Mouse (Mus musculus) liver, embryonic 12.5 days (tissue): Measurements from ENCODE around the gene Nup214. TPM values are rescaled to one million over a fixed set of nuclear protein-coding genes. Genes with fewer than 3 reads are reported as not detected.
"Not testable (repeated sequence)": the region's sequence is repeated elsewhere in the genome, so short reads cannot be mapped to it uniquely, and the experiment has no call there.

ENCODE experiments used
- ATAC-seq: fragments of 200-750 bp; cut with Nextera tagmentation; 2 replicates; pipeline ENCODE4 v1.8.0; 2017; ENCODE audit warnings: moderate number of reproducible peaks, mild to moderate bottlenecking, moderate library complexity
- H3K27ac ChIP-seq: fragments of 300-500 bp; sonication (generic); 2 replicates; pipeline ENCODE4 v1.5.1; 2016; ENCODE audit warnings: mild to moderate bottlenecking
- H3K27me3 ChIP-seq: fragments of 300-500 bp; sonication (generic); replicated peaks from 2 replicates; pipeline ENCODE4 v1.6.1; 2016; ENCODE audit warnings: mild to moderate bottlenecking, moderate library complexity
- H3K36me3 ChIP-seq: fragments of 300-500 bp; sonication (generic); 2 replicates; pipeline ENCODE4 v1.6.1; 2016; ENCODE audit warnings: mild to moderate bottlenecking, moderate library complexity
- H3K4me1 ChIP-seq: fragments of 300-500 bp; sonication (generic); 2 replicates; pipeline ENCODE4 v1.6.1; 2016
- H3K4me2 ChIP-seq: fragments of 300-500 bp; sonication (generic); 2 replicates; pipeline ENCODE4 v1.6.1; 2016; ENCODE audit warnings: mild to moderate bottlenecking, moderate library complexity
- H3K4me3 ChIP-seq: fragments of 300-500 bp; sonication (generic); 2 replicates; pipeline ENCODE4 v1.5.1; 2016; ENCODE audit warnings: mild to moderate bottlenecking, moderate library complexity
- H3K9ac ChIP-seq: fragments of 300-500 bp; sonication (generic); 2 replicates; pipeline ENCODE4 v1.6.1; 2016; ENCODE audit warnings: mild to moderate bottlenecking, moderate library complexity
- H3K9me3 ChIP-seq: fragments of 300-500 bp; sonication (generic); replicated peaks from 2 replicates; pipeline ENCODE4 v1.6.1; 2016; ENCODE audit warnings: mild to moderate bottlenecking, moderate library complexity
- WGBS: fragments of 180-500 bp; shearing (Covaris S2); methylation state at CpG from one replicate; pipeline ENCODE4 v1.1.7; 2016; ENCODE audit not compliant: insufficient replicate concordance; 5-methylcytosine and 5-hydroxymethylcytosine counted together
- polyA plus RNA-seq: library from polyadenylated mRNA; unstranded; fragments of >200 nt; fragmentation: Nextera tagmentation; extraction: Ambion mirVana; gene quantifications from 2 replicates; pipeline ENCODE4 v1.2.1, GENCODE M21; 2016

Gene Nup214
- polyA plus RNA-seq, 1 experiment from 2014 or later, result 67.8 TPM

DNA sequence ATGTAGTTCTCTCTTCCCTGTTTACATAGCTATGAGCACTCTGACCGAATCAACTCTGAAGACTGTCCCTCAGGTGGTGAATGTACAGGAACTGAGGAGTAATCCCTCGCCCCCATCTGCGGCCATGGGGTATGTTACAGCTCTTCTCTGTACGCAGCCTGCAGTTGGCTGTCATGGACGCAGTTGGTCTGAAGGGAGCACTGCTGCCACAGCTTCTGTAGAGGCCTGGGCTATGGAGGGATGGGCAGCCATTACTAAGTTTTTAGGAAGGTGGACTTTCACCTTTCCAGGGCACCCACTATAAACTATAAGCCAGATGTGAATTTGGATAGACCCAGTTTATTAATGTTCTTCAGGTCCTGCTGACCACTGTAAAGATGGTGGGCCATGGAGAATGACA, 46.0 kb downstream of the Nup214 start:
- Histone ChIP-seq H3K9ac (no peak overlapping the region), H3K9me3 (no peaks in the 10 kb centered on the region), H3K4me3 (no peak overlapping the region), H3K4me1 (peaks cover 12% of the 10 kb centered on the region), H3K36me3 (peaks cover 98% of the 10 kb centered on the region), H3K27ac (no peak overlapping the region), H3K27me3 (no peaks in the 10 kb centered on the region), H3K4me2 (no peak overlapping the region)
- 90% methylated on average over 5 of the region's 5 CpGs for WGBS
- no peak for ATAC-seq

GRCm38 (mm10) chr2:32024372-32024771, 50.1 kb downstream of the Nup214 start:
- H3K4me2 ChIP-seq, result no peak overlapping the region

DNA sequence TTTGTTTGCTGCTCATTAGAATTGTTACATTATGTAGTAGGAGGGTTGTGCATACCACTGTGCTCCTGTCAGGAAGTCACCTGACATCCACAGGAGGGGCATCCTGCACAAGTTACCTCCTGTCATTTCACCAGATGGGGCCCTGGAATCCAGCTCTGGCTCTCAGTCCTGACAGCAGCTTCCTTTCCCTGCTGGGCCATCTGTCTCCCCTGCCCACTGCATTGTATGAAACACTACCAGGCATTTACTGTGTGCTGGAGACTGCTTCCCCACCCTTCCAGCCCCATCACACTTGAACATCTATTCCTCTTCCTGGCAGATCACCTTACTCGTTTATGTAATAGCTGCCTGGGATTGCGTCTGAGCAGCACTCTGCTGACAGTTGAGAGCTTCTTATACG, 55.4 kb downstream of the Nup214 start:
- Histone ChIP-seq H3K4me1 (no peaks in the 10 kb centered on the region), H3K27ac (no peak overlapping the region), H3K36me3 (peaks cover 95% of the 10 kb centered on the region), H3K4me2 (no peak overlapping the region), H3K9ac (no peak overlapping the region), H3K4me3 (no peak overlapping the region), H3K27me3 (no peaks in the 10 kb centered on the region), H3K9me3 (no peaks in the 10 kb centered on the region)
- ATAC-seq, result no peak
- WGBS, result 76% methylated on average over 3 of the region's 3 CpGs

More at GRCm38 (mm10) chr2:32024372-32024771, 50.1 kb downstream of the Nup214 start:
- H3K4me3 ChIP-seq, result no peak overlapping the region
- H3K9me3 ChIP-seq, result no peaks in the 10 kb centered on the region
- H3K4me1 ChIP-seq, result peaks cover 12% of the 10 kb centered on the region
- H3K36me3 ChIP-seq, result peaks cover 93% of the 10 kb centered on the region
- 92% methylated on average over 4 of the region's 4 CpGs for WGBS
- H3K9ac ChIP-seq, result no peak overlapping the region
- no peak for ATAC-seq
- no peaks in the 10 kb centered on the region for H3K27me3 ChIP-seq
- no peak overlapping the region for H3K27ac ChIP-seq

DNA sequence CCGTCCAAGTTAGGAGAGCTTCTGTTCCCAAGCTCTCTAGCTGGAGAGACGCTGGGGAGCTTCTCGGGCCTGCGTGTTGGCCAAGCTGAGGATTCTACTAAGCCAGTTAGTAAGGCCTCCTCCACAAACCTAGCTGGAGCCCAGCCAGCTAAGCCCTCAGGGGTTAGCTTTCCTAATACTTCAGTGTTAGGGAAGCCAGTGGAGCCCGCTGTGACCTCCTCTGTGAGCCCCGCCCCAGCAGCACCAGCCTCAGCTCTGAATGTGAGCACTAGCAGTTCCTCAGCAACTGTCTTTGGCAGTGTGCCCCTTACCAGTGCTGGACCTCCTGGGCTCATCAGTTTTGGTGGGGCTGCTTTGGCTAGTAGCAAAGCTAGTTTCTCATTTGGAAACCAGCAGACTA, 59.2 kb downstream of the Nup214 start:
- H3K4me3 ChIP-seq, result no peak overlapping the region
- peaks cover 93% of the 10 kb centered on the region for H3K36me3 ChIP-seq
- H3K9ac ChIP-seq, result no peak overlapping the region
- H3K4me1 ChIP-seq, result no peaks in the 10 kb centered on the region
- H3K4me2 ChIP-seq, result no peak overlapping the region
- H3K27me3 ChIP-seq, result no peaks in the 10 kb centered on the region
- H3K27ac ChIP-seq, result no peak overlapping the region
- no peak for ATAC-seq
- WGBS, result 93% methylated on average over 6 of the region's 6 CpGs
- H3K9me3 ChIP-seq, result no peaks in the 10 kb centered on the region

DNA sequence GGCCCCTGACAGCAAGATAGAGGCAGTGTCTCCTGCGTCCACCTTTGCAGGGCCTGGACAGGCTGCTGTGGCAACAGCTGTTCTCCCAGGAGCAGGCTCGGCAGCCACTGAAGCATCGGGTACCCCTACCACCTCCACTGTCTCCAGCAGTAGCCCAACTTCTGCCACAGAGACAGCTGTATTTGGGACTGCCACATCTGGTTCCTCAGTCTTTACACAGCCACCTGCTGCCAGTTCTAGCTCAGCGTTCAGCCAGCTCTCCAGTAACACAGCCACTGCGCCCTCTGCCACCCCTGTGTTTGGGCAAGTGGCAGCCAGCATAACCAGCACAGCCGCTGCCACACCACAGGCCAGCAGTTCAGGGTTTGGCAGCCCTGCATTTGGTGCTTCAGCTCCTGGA, 60.0 kb downstream of the Nup214 start:
- no peak for ATAC-seq
- WGBS, result 86% methylated on average over 6 of the region's 6 CpGs
- H3K4me1 ChIP-seq, result no peaks in the 10 kb centered on the region

DNA sequence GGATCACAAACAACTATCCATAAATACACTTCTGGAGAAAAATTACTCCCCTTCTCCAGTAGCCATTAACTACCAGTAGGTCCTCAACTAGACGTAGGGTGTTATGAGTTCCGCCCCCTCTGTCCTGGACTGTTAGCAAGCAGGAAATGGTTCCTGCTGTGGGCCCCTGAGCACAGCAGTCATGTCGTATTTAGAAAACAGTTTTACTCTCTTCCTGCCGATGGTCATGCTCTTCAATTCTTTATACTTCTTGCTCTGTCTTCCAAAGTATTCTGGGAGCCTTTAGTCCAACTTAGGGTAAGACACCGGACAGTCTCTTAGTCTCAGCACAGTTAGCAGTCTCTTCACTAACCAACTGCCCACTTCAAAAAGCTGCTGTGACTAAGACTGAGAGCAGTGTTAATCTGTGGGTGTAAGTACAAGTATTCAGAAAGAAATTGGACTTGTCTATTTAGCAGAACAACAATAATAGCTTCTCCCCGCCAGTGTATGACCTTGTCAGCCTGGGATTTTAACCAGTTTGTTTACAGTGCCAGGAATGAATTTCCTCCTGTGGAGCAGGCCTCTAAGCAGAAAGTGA, 63.1 kb downstream of the Nup214 start:
- Histone ChIP-seq H3K27ac (no peak overlapping the region), H3K9me3 (no peaks in the 10 kb centered on the region), H3K4me1 (no peaks in the 10 kb centered on the region), H3K36me3 (peaks cover 94% of the 10 kb centered on the region), H3K9ac (no peak overlapping the region), H3K4me3 (no peak overlapping the region), H3K4me2 (no peak overlapping the region), H3K27me3 (no peaks in the 10 kb centered on the region)
- 51% methylated on average over 6 of the region's 6 CpGs for WGBS
- no peak for ATAC-seq

More for the DNA sequence above, 60.0 kb downstream of the Nup214 start:
- peaks cover 94% of the 10 kb centered on the region for H3K36me3 ChIP-seq
- no peak overlapping the region for H3K4me3 ChIP-seq
- H3K9me3 ChIP-seq, result no peaks in the 10 kb centered on the region
- no peak overlapping the region for H3K9ac ChIP-seq
- H3K4me2 ChIP-seq, result no peak overlapping the region
- no peaks in the 10 kb centered on the region for H3K27me3 ChIP-seq
- no peak overlapping the region for H3K27ac ChIP-seq

DNA sequence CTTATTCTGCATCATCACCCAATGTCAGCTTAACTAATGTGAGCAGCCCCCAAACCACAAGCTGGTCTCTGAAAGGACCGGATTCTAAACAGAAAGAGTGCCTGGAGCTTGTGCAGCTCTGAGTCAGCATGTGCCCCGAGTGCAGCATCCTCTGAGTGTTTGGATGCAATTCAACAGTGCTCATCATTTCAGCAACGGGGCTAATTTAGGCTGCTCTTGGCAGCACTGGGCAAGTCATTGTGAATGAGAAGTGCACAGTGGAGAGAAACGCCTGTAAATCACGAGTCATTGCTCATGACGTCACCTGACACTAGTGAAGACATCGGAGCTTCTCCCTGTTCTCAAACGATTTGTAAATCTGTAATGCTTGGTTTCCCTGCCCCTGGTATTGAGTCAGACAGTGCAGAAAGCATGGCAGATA, 64.4 kb downstream of the Nup214 start:
- Histone ChIP-seq H3K27ac (no peak overlapping the region), H3K27me3 (no peaks in the 10 kb centered on the region), H3K4me2 (no peak overlapping the region), H3K36me3 (peaks cover 94% of the 10 kb centered on the region), H3K4me3 (no peak overlapping the region), H3K9me3 (no peaks in the 10 kb centered on the region), H3K9ac (no peak overlapping the region), H3K4me1 (no peaks in the 10 kb centered on the region)
- WGBS, result 76% methylated on average over 8 of the region's 8 CpGs
- no peak for ATAC-seq

DNA sequence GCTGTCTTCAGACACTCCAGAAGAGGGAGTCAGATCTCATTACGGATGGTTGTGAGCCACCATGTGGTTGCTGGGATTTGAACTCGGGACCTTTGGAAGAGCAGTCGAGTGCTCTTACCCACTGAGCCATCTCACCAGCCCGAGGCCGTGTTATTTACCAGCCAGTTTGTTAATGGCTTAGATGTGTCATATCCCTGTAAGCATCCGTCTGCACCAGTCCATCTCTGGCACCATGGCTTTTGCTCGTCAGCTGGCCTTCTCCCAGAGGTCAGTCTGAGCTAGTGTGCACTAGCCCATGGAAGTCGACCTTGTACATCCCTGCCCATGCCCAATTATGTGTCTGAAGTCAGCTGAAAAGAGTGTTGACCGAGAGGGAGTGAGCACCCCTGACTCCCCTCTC, 66.4 kb downstream of the Nup214 start:
- not testable (repeated sequence) for H3K4me2 ChIP-seq, H3K27ac ChIP-seq, H3K9ac ChIP-seq, H3K27me3 ChIP-seq, H3K9me3 ChIP-seq, H3K4me1 ChIP-seq, H3K4me3 ChIP-seq, ATAC-seq
- WGBS, result 85% methylated on average over 9 of the region's 9 CpGs
- H3K36me3 ChIP-seq, result peaks cover 94% of the 10 kb centered on the region

DNA sequence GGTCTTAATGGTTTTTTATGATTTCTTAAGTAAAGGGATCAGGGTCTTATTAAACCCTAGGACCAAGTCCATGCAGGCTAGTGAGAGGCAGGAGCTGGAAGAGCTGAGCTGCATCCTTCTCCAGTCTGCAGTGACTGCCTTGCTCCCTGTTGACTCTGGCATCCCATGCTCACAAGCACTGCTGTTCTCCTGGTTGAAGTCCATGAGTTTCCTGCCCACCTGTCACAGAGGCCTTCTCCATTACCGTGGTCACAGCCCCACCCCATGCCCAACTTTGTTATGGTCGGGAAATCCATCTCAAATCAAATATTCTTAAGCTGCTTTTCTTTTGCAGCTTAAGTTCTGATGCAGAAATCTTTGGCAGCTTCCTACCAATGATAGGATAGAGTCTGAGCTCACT, 66.9 kb downstream of the Nup214 start:
- no peaks in the 10 kb centered on the region for H3K27me3 ChIP-seq
- H3K4me3 ChIP-seq, result no peak overlapping the region
- no peaks in the 10 kb centered on the region for H3K9me3 ChIP-seq
- H3K36me3 ChIP-seq, result peaks cover 96% of the 10 kb centered on the region
- H3K27ac ChIP-seq, result no peak overlapping the region
- H3K9ac ChIP-seq, result no peak overlapping the region
- no peak for ATAC-seq
- H3K4me2 ChIP-seq, result no peak overlapping the region
- H3K4me1 ChIP-seq, result no peaks in the 10 kb centered on the region
- 87% methylated on average over 2 of the region's 2 CpGs for WGBS

DNA sequence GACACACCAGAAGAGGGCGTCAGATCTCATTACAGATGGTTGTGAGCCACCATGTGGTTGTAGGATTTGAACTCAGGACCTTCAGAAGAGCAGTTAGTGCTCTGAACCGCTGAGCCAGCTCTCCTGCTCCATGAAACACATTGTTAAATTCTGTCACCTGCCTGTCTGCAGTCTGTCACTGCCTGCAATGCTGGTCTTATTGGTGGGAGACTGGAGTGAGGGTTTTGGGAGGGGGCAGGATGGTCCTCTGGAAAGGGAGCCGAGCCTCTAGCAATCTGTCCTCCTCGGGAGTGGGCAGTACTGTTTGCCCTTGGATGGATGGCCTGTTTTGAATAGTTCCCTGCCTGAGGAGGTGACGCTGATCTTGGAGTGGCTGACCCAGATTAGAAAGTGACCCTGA, 69.6 kb downstream of the Nup214 start:
- H3K4me2 ChIP-seq, result no peak overlapping the region

DNA sequence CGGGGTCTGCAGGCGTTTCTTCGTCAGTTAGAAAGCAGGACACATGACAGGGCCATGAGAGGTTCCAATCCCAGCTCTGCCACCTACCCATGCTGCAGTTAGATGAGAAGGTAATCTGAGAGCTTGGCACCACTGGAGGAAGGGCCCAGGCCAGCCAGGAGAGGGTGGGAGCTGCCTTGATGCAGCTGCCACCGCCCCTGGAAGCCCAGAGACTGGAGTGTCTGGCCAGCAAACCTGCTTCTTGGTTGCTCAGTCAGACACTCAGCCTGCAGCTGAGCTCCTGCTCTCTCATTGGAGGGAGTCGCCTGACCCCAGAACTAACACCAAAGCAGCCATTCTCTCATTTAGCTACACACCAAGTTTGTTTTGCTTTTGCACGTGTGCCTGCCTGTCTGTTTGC, 71.1 kb downstream of the Nup214 start:
- no peak overlapping the region for H3K9ac ChIP-seq
- no peak overlapping the region for H3K4me2 ChIP-seq
- no peak for ATAC-seq
- no peak overlapping the region for H3K4me3 ChIP-seq
- peaks cover 97% of the 10 kb centered on the region for H3K36me3 ChIP-seq
- H3K27me3 ChIP-seq, result no peaks in the 10 kb centered on the region
- no peak overlapping the region for H3K27ac ChIP-seq
- H3K4me1 ChIP-seq, result no peaks in the 10 kb centered on the region
- H3K9me3 ChIP-seq, result no peaks in the 10 kb centered on the region
- WGBS, result 81% methylated on average over 6 of the region's 6 CpGs

More for the DNA sequence above, 69.6 kb downstream of the Nup214 start:
- Histone ChIP-seq H3K4me1 (no peaks in the 10 kb centered on the region), H3K36me3 (peaks cover 97% of the 10 kb centered on the region), H3K9me3 (no peaks in the 10 kb centered on the region), H3K27ac (no peak overlapping the region), H3K9ac (no peak overlapping the region), H3K27me3 (no peaks in the 10 kb centered on the region), H3K4me3 (no peak overlapping the region)
- 70% methylated on average over 5 of the region's 5 CpGs for WGBS
- no peak for ATAC-seq

GRCm38 (mm10) chr2:32046009-32046408, 71.8 kb downstream of the Nup214 start:
- H3K4me2 ChIP-seq, result no peak overlapping the region
- no peak overlapping the region for H3K9ac ChIP-seq
- 84% methylated on average over 10 of the region's 10 CpGs for WGBS
- no peaks in the 10 kb centered on the region for H3K4me1 ChIP-seq
- no peak overlapping the region for H3K27ac ChIP-seq
- H3K4me3 ChIP-seq, result no peak overlapping the region
- H3K9me3 ChIP-seq, result no peaks in the 10 kb centered on the region
- no peak for ATAC-seq
- H3K36me3 ChIP-seq, result peaks cover 97% of the 10 kb centered on the region
- H3K27me3 ChIP-seq, result no peaks in the 10 kb centered on the region

- Histone ChIP-seq H3K9me3 (no peaks in the 10 kb centered on the region), H3K27me3 (no peaks in the 10 kb centered on the region), H3K4me1 (no peaks in the 10 kb centered on the region), H3K9ac (no peak overlapping the region), H3K27ac (no peak overlapping the region), H3K4me2 (no peak overlapping the region), H3K4me3 (no peak overlapping the region), H3K36me3 (peaks cover 98% of the 10 kb centered on the region)
- ATAC-seq, result no peak
- WGBS, result 89% methylated on average over 10 of the region's 10 CpGs
Measured at GRCm38 (mm10) chr2:32047323-32047722, 73.1 kb downstream of the Nup214 start.
